Mouse (Mus musculus): ENCODE results near the gene Gm11037. TPM values are rescaled to one million over a fixed set of nuclear protein-coding genes. Genes with fewer than 3 reads are reported as not detected.
A peak's percentile ranks its signal among the peaks of the same experiment; 100 is the strongest.

The Gm11037 gene
- total RNA-seq, 1 experiment from 2014 or later = not detected

DNA sequence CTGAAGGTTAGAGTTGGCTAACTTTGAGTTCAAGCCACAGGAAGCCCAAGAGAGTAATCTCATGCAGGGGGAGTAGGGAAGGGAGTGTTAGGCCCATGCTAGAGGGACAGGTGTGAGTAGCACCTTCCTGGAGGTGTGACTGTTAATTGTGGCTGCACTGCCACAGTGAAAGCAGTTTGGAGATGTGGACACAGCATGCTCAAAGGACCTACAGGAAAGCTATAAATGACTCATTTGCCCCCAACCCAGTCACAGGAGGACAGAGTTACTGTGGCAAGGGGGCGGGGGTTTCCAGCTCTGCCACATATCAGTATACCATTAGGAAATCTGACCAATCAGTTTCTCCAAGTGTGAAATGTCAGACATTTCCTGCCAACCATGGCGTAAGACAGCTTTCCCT is 12.2 kb downstream of the Gm11037 start:
- ATAC-seq (ENCODE audit: extremely low read depth, insufficient number of reproducible peaks, low FRiP score, poor library complexity, severe bottlenecking) = no peak

DNA sequence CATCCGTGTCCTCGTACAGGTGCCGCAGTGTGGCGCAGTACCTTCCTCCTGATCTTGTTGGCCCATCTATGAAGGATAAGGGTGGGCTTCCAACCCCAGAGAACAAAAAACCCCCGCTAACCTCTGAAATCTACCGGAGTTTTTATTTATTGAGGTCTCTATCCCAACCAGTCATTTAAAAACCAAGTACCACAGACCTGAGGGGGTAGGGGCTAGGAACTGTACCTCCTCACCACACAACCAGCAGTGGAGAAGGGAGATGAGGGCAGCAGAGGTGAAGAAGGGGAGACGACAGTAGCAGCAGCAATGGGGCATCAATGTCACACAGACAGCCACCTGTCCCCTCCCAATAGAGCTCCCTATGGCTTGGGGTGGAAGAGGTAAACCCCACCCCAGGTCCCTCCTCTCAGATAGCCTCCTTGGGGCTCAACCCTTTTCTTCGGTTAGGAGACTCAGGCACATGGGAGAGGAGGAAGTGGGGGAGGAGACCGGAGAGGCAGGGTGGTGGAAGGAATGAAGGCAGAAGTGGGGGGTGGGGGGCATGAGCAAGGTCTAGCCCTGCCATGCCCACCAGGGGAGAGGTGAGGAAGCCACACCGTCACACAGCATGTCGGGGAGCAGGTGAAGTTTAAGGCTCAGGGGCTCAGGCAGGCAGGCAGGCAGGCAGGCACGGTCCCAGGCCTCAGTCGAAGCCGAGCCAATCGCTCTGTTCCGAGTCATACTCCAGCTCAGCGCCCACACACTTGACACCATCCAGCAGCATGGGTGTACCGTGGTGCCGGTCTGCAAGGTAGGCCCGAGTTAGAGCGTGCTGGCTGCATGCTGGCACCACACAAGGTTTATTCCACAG is 13.1 kb downstream of the Gm11037 start:
- ATAC-seq (ENCODE audit: extremely low read depth, insufficient number of reproducible peaks, low FRiP score, poor library complexity, severe bottlenecking) = no peak

- ATAC-seq (ENCODE audit: extremely low read depth, insufficient number of reproducible peaks, low FRiP score, poor library complexity, severe bottlenecking) = no peak
These were observed 13.7 kb downstream of the Gm11037 start for GRCm38 (mm10) chr2:131147043-131147365.

- no peak for ATAC-seq (ENCODE audit: extremely low read depth, insufficient number of reproducible peaks, low FRiP score, poor library complexity, severe bottlenecking)
These were observed 15.3 kb downstream of the Gm11037 start for GRCm38 (mm10) chr2:131148353-131149253.

- no peak for ATAC-seq (ENCODE audit: extremely low read depth, insufficient number of reproducible peaks, low FRiP score, poor library complexity, severe bottlenecking)
These were observed 15.9 kb downstream of the Gm11037 start for GRCm38 (mm10) chr2:131149254-131149578.

DNA sequence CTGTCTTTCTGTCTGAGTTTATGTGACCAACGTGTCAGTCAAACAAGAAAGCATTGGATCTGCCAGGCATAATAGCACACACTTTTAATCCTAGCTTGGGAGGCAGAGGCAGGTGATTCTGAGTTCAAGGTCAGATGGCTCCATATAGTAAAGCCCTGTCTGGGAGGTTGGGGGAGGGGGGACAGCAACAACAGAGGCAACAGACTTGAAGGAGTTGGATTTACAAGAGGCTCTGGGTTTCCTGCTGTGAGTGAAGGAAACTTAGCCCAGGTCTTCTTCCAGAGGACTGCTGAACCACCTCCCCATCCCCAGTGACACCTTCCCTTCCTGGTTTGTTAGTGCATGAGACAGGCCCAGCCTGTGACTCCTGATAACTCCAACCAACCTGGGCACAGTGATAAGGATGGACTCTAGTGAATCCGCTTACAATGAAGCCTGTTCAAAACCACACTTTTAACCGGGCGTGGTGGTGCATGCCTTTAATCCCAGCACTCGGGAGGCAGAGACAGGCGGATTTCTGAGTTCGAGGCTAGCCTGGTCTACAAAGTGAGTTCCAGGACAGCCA is 19.0 kb downstream of the Gm11037 start:
- ATAC-seq (ENCODE audit: extremely low read depth, insufficient number of reproducible peaks, low FRiP score, poor library complexity, severe bottlenecking) = no peak

DNA sequence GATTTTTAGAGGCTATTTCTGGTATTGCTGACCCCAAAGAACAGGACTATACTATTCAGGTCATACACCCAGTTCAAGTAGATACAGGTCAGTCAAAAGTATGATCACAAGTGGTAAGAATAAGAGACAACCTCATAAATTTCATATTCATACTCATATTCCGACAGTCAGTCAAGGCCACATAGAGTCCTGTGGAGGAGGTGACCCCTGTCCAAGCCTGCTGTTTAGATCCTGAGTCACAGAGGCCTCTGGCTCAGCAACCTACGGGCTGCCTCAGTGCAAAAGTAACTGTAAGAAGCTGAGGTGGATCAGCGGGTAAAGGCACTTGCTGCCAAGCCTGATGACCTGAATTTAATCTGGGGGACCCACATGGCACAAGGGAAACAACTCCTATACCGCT is 20.7 kb downstream of the Gm11037 start:
- no peak for ATAC-seq (ENCODE audit: extremely low read depth, insufficient number of reproducible peaks, low FRiP score, poor library complexity, severe bottlenecking)

- no peak for ATAC-seq (ENCODE audit: extremely low read depth, insufficient number of reproducible peaks, low FRiP score, poor library complexity, severe bottlenecking)
These were observed 23.7 kb downstream of the Gm11037 start for GRCm38 (mm10) chr2:131156987-131157386.

GRCm38 (mm10) chr2:131159491-131159910 is 26.2 kb downstream of the Gm11037 start:
- ATAC-seq (ENCODE audit: extremely low read depth, insufficient number of reproducible peaks, low FRiP score, poor library complexity, severe bottlenecking) = no peak

DNA sequence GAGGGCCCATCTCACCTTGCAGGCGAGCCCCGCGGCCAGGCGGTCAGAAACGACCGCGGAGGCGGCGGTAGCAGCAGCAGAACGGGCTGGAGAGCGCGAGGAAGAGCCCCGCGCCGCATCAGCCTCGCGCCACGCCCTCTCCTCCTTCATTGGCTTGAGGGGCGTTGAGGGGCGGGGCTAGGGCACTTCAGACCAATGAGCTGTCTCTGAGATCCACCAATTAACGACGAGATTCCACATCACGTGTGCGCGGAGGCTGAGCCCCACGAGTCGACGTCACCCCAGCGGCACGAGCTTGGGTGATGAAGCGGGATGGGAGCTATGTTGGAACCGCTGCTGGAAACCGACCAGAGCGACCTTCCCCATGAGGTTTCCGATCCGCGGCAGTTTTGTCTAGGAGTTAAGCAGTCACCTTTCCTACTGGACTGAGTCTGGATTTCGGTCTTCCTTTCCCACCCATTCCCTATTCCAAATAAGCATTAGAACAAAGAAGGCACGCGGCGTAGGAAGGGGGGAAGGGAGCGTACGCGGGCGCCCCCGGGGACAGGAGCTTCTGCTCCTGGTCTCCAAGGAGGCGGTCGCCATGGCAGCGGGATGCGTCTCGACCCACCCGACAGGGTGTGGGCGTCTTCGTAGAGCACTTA is 26.8 kb downstream of the Gm11037 start, which contains the start of gene 1700037H04Rik:
Gene 1700037H04Rik, minus strand, starts transcription at position 144 of the 644 bp plus-strand sequence.
- ATAC-seq (ENCODE audit: extremely low read depth, insufficient number of reproducible peaks, low FRiP score, poor library complexity, severe bottlenecking) = peak; percentile 98

DNA sequence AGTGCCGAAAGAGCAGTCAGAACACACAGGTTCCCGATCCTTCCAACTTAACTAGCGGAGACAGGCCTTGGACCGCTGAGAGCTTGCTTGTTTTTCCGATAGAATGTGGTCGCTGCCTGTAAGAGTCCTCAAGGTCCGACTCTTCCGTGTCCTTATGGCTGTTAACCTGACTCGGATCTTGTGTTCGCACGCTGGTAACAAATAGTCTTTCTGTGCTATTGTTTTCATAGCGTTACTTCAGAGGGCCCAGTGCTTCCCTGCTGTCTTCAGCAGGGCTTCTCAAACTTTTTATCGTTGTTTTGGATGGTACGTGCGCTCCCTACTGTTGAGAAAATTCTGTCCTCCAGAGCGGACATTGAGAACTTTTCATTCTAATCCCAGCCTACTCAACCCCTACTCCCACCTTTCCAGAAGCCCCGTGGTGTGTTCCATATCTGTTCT is 27.4 kb downstream of the Gm11037 start:
- no peak for ATAC-seq (ENCODE audit: extremely low read depth, insufficient number of reproducible peaks, low FRiP score, poor library complexity, severe bottlenecking)

DNA sequence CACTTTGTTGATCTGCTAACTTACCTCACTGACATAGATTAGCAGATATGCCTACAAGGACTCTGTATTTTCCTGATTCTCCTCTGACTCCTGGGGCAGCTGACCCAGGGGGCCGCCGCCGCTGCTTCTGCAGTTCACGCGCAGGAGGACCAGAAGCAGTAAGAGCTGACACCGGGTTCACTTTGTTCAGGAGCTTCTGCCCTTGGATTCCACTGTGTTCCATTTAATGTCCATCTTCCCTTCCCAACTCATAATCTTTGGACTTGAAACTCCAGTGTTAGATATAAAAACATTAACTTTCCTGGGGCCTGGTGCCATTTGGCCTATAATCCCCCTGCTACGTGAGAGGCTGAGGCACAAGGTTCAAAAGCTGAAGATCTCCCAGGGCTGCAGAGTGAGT is 30.6 kb downstream of the Gm11037 start:
- ATAC-seq (ENCODE audit: extremely low read depth, insufficient number of reproducible peaks, low FRiP score, poor library complexity, severe bottlenecking) = no peak

GRCm38 (mm10) chr2:131166172-131166571 is 32.9 kb downstream of the Gm11037 start:
- ATAC-seq (ENCODE audit: extremely low read depth, insufficient number of reproducible peaks, low FRiP score, poor library complexity, severe bottlenecking) = no peak

DNA sequence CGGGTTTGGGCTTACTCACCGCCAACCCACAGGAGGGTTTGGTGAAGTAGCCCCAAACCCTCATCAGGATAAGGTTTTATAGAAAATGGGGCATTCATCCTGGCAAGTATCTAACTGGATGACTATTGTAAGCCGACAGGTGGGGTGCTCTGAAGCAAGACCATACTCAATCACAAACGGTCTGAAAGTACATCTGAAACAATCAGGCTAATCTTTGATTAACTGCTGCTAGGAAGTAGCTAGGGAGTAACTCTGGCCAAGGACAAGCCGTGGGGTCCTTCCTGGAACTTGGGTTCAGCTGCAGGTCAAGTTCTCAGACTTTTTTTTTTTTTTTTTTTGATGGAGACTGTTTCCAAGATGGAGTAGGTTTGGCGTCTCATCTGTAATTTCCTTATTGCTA is 34.7 kb downstream of the Gm11037 start:
- no peak for ATAC-seq (ENCODE audit: extremely low read depth, insufficient number of reproducible peaks, low FRiP score, poor library complexity, severe bottlenecking)

DNA sequence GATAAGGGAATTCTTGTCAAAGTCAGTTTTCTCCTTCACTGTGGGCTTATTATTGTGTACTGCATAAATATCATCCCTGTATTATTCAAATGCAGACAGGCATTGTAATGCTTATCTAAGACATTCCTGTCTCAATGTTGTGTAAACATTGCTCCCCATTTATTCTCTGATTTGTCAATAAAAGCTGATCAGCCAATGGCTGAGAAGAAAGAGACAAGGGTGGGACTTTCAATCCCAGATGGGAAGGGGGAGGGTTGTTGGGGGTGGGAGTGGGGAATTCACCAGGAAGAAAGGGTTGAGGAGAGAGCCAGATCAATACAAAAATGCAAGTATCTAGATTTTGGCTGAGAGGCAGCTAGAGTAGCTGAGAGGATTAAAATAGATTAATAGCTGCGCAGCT is 35.6 kb downstream of the Gm11037 start:
- ATAC-seq (ENCODE audit: extremely low read depth, insufficient number of reproducible peaks, low FRiP score, poor library complexity, severe bottlenecking) = no peak

DNA sequence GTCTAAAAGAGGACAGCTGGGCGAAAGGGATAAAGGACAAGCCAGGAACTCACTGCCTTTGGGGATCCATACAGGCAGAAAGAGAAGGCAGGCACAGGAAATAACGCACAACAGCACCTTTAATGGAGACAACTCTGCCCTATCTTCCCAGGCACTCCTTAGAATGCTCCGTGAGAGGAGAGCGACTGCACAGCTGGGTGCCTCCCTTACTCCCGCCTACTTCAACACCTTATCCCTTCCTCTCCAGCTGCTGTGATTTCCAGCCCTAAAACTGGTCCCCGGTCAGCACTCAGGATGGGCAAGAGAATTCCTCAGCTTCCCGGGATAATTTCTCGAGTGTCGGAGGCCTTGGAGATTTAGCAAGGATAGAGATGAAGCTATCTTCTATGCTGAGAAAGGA is 37.6 kb downstream of the Gm11037 start:
- ATAC-seq (ENCODE audit: extremely low read depth, insufficient number of reproducible peaks, low FRiP score, poor library complexity, severe bottlenecking) = no peak

- no peak for ATAC-seq (ENCODE audit: extremely low read depth, insufficient number of reproducible peaks, low FRiP score, poor library complexity, severe bottlenecking)
These were observed 38.3 kb downstream of the Gm11037 start for GRCm38 (mm10) chr2:131171401-131172104.

DNA sequence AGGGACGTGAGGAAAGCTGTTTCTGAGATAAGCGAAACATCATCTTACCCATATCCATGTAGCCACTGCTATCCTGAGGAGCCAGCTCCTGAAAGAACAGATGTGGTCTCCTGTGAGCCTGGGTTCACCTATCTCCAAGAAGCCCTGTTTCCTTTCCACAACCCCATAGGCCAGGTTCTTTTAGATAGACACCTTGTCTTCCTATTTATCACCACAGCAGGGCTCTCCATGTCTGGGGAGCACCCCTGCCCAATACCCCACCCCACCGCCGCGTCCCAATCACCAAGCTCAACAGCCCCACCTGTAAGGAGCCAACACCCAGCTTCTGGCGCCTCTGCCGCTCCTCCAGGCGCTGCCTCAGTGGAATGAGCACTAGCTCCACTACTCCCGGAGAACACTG is 39.0 kb downstream of the Gm11037 start:
- ATAC-seq (ENCODE audit: extremely low read depth, insufficient number of reproducible peaks, low FRiP score, poor library complexity, severe bottlenecking) = no peak

GRCm38 (mm10) chr2:131174700-131175099 is 41.4 kb downstream of the Gm11037 start:
- ATAC-seq (ENCODE audit: extremely low read depth, insufficient number of reproducible peaks, low FRiP score, poor library complexity, severe bottlenecking) = peak; percentile 80
